Mouse (Mus musculus): Measurements from ENCODE around the gene Pou2f1. TPM values are rescaled to one million over a fixed set of nuclear protein-coding genes. Genes with fewer than 3 reads are reported as not detected.

The Pou2f1 gene
- total RNA-seq, 1 experiment from 2014 or later, result 11.7 TPM

- no peak for ATAC-seq (replicated peaks; ENCODE audit: insufficient number of reproducible peaks, low FRiP score, low TSS enrichment, poor library complexity, severe bottlenecking)
Measured at GRCm38 (mm10) chr1:165857279-165857678, 145.2 kb downstream of the Pou2f1 start.

GRCm38 (mm10) chr1:165855759-165856545 is 146.5 kb downstream of the Pou2f1 start:
- no peak for ATAC-seq (replicated peaks; ENCODE audit: insufficient number of reproducible peaks, low FRiP score, low TSS enrichment, poor library complexity, severe bottlenecking)

- no peak; the same call in 1 of the 2 replicates for ATAC-seq (replicated peaks; ENCODE audit: insufficient number of reproducible peaks, low FRiP score, low TSS enrichment, poor library complexity, severe bottlenecking)
Measured at GRCm38 (mm10) chr1:165853729-165854420, 148.6 kb downstream of the Pou2f1 start.

GRCm38 (mm10) chr1:165853131-165853721 is 149.3 kb downstream of the Pou2f1 start:
- no peak for ATAC-seq (replicated peaks; ENCODE audit: insufficient number of reproducible peaks, low FRiP score, low TSS enrichment, poor library complexity, severe bottlenecking)

- ATAC-seq (replicated peaks; ENCODE audit: insufficient number of reproducible peaks, low FRiP score, low TSS enrichment, poor library complexity, severe bottlenecking), result no peak
Measured at GRCm38 (mm10) chr1:165852131-165852530, 150.3 kb downstream of the Pou2f1 start.

- no peak for ATAC-seq (replicated peaks; ENCODE audit: insufficient number of reproducible peaks, low FRiP score, low TSS enrichment, poor library complexity, severe bottlenecking)
Measured at GRCm38 (mm10) chr1:165849458-165850445, 152.7 kb downstream of the Pou2f1 start.

GRCm38 (mm10) chr1:165848881-165849280 is 153.6 kb downstream of the Pou2f1 start:
- no peak; the same call in 1 of the 2 replicates for ATAC-seq (replicated peaks; ENCODE audit: insufficient number of reproducible peaks, low FRiP score, low TSS enrichment, poor library complexity, severe bottlenecking)

GRCm38 (mm10) chr1:165848417-165848816 is 154.1 kb downstream of the Pou2f1 start:
- ATAC-seq (replicated peaks; ENCODE audit: insufficient number of reproducible peaks, low FRiP score, low TSS enrichment, poor library complexity, severe bottlenecking), result no peak

- 0 out of 2 replicates have a peak, but pooled peaks have one; percentile 6 for ATAC-seq (replicated peaks; ENCODE audit: insufficient number of reproducible peaks, low FRiP score, low TSS enrichment, poor library complexity, severe bottlenecking)
Measured at GRCm38 (mm10) chr1:165845366-165845765, 157.1 kb downstream of the Pou2f1 start.

GRCm38 (mm10) chr1:165844956-165845355 is 157.5 kb downstream of the Pou2f1 start:
- no peak for ATAC-seq (replicated peaks; ENCODE audit: insufficient number of reproducible peaks, low FRiP score, low TSS enrichment, poor library complexity, severe bottlenecking)

GRCm38 (mm10) chr1:165844466-165844951 is 158.0 kb downstream of the Pou2f1 start:
- ATAC-seq (replicated peaks; ENCODE audit: insufficient number of reproducible peaks, low FRiP score, low TSS enrichment, poor library complexity, severe bottlenecking), result no peak; the same call in 1 of the 2 replicates

- ATAC-seq (replicated peaks; ENCODE audit: insufficient number of reproducible peaks, low FRiP score, low TSS enrichment, poor library complexity, severe bottlenecking), result no peak
Measured at GRCm38 (mm10) chr1:165843586-165843985, 158.9 kb downstream of the Pou2f1 start.

- ATAC-seq (replicated peaks; ENCODE audit: insufficient number of reproducible peaks, low FRiP score, low TSS enrichment, poor library complexity, severe bottlenecking), result no peak
Measured at GRCm38 (mm10) chr1:165842170-165842569, 160.3 kb downstream of the Pou2f1 start.

- ATAC-seq (replicated peaks; ENCODE audit: insufficient number of reproducible peaks, low FRiP score, low TSS enrichment, poor library complexity, severe bottlenecking), result no peak; the same call in 1 of the 2 replicates
Measured at GRCm38 (mm10) chr1:165840548-165841230, 161.8 kb downstream of the Pou2f1 start.

- no peak for ATAC-seq (replicated peaks; ENCODE audit: insufficient number of reproducible peaks, low FRiP score, low TSS enrichment, poor library complexity, severe bottlenecking)
Measured at GRCm38 (mm10) chr1:165839201-165839600, 163.3 kb downstream of the Pou2f1 start.

- ATAC-seq (replicated peaks; ENCODE audit: insufficient number of reproducible peaks, low FRiP score, low TSS enrichment, poor library complexity, severe bottlenecking), result no peak
Measured at GRCm38 (mm10) chr1:165837546-165837945, 164.9 kb downstream of the Pou2f1 start.

- no peak for ATAC-seq (replicated peaks; ENCODE audit: insufficient number of reproducible peaks, low FRiP score, low TSS enrichment, poor library complexity, severe bottlenecking)
Measured at GRCm38 (mm10) chr1:165836461-165836860, 166.0 kb downstream of the Pou2f1 start.

- ATAC-seq (replicated peaks; ENCODE audit: insufficient number of reproducible peaks, low FRiP score, low TSS enrichment, poor library complexity, severe bottlenecking), result no peak
Measured at GRCm38 (mm10) chr1:165834633-165834975, 167.9 kb downstream of the Pou2f1 start.
